Mouse (Mus musculus): ENCODE data around the gene Pgc.

Gene Pgc

DNA sequence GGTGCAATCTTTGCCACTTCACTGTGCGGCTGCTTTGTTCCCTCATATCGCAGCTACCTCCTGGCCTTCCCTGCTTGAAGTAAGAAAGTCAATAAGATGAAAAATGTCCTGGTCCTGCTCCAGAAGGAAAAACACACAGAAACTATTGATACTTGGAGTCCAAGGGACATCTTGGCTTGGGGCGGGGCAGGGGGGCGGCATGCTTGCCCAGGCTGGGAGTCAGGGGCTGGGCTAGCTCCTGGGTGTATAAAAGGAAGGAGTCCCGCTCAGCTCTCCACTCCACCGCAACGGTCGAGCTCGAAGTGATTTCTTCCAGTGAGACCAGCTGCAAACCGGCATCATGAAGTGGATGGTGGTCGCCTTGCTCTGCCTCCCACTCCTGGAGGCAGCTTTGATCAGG, at the start of gene Pgc:
TSS of gene Pgc (plus strand) at position 277 of the 400 bp plus-strand sequence.
- DNase-seq: no peak

DNA sequence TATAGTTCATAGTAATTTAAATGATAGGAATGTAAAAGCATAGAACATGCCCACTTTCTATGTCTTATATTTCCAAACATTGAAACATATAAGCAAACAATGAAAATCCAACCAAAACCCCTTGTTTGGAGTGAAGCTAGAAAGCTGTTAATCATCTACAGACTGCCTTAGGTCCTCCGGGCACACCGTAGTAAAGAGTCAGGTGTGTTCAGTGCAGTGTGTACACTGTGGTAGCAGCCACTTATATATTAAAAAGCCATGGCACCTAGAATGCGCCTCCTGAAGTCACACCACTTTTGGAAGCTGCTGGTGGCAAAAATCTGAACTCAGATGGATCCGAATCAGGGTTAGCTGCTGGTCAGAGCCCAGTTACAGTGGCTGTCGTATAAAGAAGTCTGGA, 48.4 kb upstream of the Pgc start:
- no peak for DNase-seq

DNA sequence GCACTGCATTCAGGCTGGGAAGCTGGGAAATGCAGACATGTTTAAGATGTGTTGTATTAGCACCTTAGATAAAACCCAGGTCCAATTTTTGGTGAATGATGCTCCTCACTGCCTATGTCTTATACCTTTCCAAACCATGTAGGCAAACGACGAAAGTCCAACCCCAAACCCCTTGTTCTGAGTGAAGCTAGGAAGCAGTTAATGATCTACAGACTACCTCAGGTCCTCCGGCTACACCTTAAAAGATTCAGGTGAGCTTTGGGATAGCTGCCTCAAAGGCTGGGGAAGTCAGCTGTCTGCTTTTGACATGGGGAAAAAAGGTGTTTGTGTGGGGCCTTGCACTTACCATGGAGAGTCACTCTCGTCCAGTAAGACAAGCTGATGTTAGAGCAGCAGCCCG, 47.9 kb upstream of the Pgc start:
- DNase-seq: no peak

DNA sequence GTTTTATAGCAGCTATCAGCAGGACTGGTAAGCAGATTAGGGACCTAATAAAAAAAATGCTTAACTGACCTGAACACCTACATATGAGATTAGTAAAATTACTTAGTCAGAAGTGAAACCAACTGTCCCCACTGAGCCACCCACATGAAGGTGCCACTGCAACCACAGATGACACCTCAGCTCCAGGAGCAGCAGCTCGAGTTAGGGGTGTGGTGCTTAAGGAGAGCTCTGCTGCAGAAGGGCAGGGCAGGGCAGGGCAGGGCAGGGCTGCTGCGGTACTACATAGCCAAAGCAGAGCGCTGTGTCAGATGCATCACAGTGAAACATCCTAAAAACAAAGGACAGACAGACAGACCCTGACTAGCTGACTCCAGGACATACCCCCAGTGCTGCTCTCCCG, 43.8 kb upstream of the Pgc start:
- DNase-seq: no peak

DNA sequence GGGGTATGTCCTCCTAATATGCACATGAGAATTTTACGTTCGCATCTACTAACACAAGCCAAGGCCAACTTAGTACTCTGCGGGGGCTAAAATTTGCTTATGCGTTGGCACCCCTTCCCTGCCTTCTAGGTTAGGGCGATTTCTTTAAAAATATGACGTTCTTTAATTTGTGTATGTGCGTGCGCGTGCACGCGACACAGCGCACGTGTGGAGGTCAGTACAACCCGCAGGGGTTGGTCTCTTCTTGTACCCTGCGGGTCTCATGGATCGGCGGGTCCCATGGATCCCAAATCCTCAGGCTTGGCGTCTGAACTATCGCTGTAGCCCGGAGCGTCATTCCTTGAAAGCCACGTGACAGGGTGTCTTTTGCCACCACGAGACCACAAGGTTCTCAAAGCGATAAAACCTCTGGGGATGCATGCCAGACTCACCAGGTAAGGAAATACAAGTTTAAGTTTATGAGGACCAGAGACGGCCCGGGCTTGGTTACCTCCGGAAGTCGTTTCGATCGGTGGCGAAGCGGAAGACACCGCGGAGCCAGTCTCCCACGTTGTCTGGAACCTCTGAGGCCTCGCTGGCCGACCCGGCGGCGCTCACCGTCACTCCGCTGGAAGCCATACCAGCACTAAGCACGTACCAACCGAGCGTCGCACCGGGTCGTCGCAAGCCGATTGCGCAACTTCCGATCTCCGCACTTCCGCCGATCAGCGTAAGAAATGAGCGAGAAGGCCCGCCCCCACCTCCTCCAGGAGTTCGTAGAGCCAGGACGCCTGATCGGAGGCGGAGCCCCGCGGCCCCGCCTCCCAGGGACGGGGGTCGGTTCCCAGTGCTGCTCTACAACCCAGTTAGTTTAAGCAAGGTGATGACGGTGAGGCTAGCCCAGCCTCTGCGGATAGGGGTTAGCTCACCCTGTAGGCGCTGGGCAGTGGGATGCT, 39.0 kb upstream of the Pgc start:
- DNase-seq: peak; percentile 95

DNA sequence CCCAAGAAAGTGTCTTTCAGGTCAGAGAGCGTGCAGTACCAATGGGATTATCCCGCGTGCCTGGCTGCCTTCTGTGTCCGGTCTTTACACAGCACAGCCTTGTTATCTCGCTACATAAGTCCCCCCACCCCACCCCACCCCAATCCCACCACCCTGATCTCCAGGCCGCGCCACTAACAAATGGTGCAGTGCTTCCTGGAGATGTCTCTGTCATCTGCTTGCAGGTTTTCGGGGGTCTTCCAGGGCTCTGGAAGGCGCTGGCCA, 38.4 kb upstream of the Pgc start, which contains the start of gene Tomm6:
TSS of gene Tomm6 (minus strand) at position 43 of the 264 bp plus-strand sequence.
- DNase-seq: no peak

DNA sequence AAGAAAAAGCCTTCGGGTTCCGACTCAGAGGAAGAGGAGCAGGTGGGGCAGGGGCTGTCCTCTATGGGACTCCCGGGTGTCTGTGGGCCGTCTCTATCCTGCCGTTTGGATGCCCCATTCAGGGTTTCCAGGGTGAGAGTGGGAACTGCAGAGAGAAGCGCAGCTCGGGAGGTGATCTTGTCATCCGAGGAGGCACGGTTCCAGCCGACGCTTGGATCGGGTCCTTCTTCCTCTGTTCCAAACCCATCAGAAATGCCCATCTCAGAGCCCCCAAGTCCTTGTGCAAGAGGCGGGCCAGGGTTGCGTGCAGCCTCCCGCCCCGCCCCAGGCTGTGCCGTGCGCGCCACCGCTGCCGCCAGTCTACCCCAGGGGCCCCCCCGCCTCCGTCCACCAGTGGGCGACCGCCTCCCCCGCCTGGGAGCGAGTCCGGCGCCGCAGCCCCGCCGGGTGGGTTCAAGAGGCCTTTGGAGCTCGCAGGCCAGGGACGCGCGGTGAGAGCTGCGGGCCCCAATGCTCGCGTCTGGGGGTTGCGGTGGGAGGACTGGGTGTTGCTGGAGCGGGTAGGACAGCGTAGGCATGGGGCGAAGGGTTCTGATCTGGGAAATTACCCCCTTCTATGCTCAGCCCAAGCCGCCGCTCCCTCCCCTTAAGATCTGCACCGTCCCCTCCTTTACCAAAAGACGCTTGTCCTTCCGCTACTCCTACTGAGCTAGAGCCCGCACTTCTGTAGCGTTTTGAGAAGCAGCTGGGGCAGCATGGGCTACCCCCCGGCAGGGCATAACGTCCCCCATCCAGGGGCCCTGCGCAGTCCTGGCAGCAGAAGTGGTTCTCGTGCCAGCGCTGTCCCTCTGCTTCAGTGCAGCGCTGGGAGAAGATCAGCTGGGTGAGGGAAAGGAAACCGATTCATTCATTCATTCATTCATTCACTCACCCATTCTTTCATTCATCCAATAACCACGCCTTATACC, 37.8 kb upstream of the Pgc start, which contains the start of gene Frs3:
TSS of gene Frs3 (plus strand) at position 423 of the 968 bp plus-strand sequence.
- DNase-seq: peak; percentile 86

DNA sequence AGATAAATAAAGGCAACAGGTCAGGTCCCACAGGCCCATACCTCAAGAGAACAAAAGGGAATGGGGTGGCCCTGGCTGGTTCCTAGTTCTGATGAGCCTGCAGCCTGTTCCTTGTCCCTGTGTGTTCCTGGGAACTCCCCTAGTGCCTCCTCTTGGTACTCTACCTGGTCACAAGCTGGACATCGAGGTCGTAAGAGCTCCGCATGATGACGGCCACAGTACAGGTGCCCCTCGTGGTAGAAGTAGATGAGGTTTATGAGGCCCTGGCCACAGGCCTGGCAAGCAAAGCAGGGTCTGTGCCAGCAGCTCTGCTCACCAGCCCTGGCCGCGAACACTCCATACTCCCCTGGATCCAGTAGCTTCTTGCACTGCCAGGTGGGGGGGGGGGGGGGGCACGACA, 36.7 kb upstream of the Pgc start:
- no peak for DNase-seq

DNA sequence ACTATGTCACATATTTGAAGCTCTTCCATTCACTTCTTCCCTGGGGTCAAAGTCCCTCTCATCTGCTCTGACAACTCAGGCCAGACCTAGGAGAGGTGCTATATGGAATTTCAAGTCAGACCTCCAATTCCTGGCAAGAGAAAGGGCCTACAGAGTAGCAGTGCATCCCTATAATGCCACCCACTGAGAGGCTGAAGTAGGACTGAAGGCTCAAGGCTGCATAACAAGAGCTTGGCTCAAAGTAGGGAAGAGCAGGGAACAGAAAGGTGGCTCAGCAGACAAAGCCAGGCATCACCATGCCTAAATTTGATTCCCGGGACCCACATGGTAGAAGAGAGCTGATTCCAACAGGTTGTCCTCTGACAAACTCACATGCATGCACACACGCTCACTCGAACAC, 35.0 kb upstream of the Pgc start:
- no peak for DNase-seq

DNA sequence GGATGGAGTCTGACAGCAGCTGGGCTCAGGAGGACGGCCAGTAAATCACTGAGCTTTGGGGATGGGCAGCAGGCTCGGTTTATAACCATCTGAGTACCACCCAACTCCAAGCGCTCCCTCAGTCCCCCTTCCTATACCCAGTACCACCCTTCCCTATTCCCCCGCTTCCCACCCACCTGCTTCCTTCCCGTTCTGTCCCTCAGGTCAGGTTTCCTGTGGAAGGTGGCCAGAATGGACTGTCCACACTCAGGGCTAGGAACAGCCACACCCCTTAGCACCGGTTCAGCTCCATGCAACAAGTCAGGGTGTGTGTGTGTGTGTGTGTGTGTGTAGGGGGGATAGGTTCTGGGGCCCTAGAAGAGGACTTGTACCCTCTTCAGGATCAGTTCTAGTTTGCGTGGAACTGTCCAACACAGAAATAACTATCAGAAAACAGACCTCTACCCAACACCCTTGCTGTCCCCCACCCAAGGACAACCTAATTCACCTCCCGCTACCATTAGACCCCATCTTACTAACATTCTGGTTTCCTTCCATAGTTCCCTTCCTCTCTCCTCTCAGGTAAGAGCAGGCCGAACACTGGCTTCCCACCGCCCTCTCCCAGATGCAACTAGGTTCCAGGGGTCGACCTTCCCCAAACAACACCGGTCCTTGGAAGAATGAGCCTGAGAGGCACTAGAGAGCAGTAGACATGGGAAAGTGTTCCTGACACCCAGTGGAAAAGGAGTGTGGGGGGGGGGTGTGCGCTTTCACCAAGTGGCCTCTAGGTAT, 32.8 kb upstream of the Pgc start:
- DNase-seq: no peak

DNA sequence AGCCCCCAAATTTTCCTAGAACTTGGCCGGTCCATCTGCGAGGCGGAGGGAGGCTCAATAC, 32.4 kb upstream of the Pgc start, which contains the start of gene Gm21981:
TSS of gene Gm21981 (minus strand) at position 14 of the 61 bp plus-strand sequence.
- DNase-seq: no peak

DNA sequence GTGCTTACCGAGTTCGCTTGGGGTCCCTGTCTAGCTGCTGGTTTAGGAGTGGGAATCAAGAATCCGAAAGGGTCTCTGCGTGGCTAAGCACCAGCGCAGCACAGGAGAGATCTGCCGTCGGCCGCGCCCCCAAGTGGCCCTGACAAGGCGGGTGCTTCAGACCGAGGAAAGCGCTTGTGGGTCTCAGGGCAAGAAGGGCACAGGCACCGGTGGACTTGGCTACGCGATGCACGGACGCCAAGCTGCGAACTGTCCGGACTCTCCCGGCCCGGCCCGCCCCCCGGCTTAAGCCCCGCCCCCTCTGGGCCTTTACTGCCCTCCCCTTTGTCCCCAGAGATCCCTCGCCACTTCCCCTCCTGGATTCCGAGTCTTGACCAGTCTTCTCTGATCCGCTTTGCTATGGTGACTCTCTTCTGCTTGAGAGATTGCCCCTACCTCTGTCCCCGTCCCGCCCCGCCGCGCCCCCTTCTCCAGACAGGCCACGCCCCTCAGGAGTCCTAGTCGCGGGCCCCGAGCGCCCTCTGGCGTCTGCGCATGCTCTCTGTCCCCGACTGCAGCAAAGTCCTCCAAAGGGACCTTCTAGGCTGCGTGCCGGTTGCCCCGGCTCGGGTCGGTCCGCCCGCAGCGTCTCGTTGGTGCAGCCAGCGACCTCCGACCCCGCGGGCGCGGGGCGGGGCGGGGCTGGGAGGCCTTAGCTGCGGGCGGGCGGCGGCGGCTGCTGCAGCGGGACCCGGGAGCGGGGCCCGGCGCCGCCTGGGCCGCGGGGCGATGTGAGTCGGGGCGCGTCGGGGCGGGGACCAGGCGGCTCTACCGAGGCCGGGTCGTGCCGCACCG, 31.9 kb upstream of the Pgc start, which contains the start of gene Prickle4:
TSS of gene Prickle4 (minus strand) at position 234 of the 834 bp plus-strand sequence.
- DNase-seq: peak; percentile 96

DNA sequence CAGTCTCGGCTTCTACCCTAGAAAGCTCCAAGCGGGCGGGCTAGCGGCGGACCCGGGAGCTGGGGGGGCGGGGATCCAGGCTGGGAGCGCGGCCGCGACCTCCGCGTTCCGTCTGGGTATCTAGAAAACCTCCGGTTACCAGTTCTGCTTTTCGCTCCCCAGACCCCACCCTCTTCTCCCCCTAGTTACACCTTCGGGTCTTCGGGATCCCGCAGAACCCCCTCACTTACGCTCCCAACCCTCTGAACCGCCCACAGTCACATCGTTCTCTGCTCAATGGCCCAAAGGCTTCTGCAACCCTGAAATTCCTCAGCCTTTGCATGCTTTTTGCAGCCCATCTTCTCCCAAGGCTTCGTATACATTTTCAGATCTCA, 31.3 kb upstream of the Pgc start:
- no peak for DNase-seq

DNA sequence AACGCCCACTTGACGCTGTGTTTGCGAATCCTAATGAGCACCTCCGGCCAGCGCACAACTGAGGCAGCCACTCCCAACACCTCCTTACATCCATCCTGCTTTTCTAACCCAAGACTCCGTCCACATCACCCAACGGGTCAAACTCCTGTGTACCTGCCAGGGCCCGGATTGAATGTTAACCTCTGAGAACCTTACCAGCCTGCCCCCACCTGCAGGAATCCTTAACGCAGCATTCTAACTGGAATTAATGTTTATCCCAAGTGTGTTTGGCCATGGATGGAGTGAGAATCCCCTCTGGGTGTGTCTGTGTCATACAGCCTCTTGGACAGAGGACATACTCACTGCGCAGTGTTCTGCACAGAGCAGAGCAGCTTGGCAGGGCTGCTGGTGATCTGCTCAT, 28.5 kb upstream of the Pgc start:
- no peak for DNase-seq

DNA sequence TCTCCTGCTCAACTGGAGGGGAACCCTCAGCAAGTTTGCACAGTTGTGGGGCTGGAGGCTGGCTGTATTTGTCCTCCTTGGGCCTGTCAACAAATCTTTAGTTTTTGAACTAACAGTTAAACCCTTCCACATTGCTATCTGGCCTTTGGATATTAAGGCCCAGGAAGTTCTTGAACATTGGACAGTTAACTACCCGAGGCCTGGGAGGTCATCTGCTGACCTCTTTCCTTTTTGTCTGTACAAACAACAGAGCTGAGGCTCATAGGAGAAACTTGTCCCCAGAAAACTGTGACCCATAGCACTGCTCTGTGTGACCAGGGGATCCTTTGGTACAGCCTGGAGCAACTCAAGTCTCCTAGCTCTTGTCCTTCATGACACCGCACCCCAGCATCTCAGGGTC, 27.6 kb upstream of the Pgc start:
- no peak for DNase-seq

DNA sequence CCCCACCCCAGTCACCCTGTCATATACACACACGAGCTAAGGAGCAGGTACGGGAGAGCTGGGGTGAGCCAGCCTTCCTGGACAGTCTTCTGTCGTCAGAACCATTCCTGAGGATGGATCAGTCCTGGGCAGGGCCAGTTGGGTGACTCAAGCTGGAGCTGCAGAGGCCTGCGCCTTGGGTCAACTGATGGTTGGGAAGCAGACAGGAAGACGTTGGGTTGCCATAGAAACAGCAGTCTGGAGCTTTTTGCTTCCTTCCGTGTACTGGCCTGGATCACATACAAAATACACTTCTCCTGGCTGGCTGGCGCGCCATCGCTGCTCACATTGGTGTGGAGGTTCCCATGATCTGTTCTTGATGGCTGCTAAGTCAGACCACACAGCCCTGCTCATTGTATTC, 24.8 kb upstream of the Pgc start:
- no peak for DNase-seq

DNA sequence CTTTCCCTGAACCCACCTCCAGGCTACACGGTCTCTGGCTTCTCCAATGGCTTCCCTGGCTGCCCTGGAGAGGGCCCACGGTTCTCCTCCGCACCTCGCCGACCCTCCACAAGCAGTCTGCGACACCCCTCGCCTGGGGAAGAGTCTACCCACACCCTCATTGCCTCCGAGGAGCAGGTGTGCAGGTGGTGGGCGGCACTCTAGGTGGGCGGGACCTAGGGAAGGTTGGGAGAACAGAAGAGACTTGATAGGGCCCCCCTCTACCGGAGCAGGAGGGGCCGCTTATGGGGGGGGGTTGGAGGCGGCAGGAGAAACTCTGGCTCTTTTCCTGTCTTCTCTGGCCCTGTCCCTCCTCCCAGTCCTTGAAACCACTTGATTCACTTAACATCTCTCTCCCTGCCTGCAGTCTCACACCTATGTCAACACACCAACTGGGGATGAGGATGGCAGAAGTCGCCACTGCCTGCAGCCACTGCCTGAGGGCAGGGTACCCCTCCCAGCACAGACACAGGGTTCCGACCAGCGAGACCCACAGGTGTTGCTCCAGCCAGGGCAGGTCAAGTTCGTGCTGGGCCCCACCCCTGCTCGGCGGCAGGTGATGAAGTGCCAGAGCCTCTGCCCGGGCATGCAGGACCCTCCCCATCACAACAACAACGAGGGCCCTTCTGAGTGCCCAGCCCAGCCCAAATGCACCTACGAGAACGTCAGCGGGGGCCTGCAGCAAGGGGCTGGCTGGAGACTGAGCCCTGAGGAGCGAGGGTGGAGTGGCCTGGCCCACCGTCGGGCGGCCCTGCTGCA, 23.9 kb upstream of the Pgc start:
- no peak for DNase-seq

DNA sequence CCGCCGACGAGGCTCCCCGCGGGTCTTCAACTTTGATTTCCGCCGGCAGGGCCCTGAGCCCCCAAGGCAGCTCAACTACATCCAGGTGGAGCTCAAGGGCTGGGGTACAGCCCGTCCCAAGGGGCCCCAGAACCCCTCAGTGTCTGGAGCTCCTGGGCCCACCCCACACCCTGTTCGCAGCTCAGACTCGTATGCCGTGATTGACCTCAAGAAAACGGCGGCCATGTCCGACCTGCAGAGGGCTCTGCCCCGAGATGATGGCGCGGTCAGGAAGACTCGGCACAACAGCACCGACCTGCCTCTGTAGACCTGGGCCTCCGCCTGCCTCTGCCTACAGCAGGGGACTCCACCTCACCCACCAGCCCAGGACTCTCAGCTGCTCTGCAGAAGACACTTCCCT, 23.1 kb upstream of the Pgc start:
- DNase-seq: no peak

DNA sequence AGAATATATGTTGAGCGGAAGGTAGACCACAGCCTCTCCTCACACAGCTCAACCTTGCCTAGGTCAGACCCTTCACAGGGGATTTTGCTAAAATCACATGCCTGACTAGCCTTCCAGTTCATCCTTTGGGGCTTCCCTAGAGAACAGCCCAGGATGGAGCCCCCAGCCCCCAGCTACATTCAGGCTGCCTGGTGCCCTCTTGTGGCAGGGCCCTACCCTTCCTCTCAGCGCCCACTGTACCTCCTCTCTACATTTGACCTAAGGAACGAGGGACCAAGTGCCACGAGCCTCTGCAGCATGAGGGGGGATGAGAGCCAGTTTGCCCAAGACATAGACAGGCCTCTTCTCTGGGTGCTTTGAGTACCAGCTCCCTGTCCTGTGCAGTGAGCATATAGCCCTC, 21.9 kb upstream of the Pgc start:
- no peak for DNase-seq

DNA sequence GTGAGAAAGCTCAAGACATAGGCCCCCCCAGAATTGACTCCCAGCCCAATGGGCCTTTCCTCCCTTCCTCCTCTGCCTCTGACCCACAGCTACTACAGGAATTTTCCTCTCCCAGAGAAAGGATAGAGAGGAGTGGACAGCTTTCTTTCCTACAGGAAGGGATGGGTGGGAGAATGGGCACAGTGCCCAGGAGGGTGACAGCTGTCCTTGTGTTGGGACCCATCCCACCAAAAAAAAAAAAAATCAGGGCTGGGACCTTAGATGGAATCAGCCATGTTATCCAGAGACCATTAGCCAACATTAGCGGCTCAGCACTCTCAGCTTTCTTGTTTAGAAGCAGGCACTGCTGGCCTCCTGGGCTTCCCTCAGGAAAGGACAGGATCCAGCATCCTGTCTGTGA, 20.4 kb upstream of the Pgc start:
- no peak for DNase-seq

DNA sequence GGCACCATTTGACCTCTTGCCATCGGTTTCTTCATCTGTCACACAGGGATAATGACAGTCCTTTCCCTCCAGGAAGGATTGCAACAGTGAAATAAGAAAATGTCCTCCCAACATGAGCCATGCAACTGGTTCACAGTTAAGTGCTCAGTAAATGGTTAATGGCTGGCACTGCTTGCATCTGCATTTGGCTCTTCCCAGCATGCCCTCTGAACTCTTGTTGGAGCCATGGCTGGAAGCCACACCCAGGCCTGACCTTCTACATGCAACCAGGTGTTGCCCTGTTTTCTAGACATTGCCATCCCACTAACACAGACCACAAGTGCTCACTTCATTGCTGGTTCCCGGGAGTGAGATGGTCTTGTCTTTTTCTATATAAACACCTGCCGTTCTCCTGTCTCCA, 18.7 kb upstream of the Pgc start:
- no peak for DNase-seq

DNA sequence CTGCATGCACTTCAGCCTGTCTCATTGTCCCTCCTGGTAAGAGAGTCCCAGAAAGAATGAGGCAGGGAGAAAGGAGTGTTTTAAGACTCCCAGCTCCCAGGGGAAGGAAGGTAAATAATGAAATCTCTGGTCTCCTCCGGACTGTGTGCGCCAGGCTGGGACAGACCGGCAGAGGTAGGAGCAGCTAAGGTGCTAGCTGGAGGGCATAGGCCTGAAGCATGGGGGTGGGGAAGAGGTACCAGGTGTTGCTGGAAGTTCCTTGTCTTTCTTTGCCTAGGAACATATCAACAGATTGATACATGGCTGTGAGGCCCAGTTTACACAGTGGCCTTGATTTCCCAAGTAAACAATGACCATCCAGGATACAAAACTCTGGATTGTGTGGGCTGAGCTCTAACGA, 17.7 kb upstream of the Pgc start:
- DNase-seq: no peak

Measured in right cerebral cortex, postnatal 25 days (tissue).